Mouse (Mus musculus) erythroblast, embryonic 14.5 days (primary cell): ENCODE measurements around the gene Fbxo30.
"Not testable (repeated sequence)": the region's sequence is repeated elsewhere in the genome, so short reads cannot be mapped to it uniquely, and the experiment has no call there.

Experiments used
- GATA1 ChIP-seq: IDR thresholded peaks from 2 replicates; pipeline ENCODE4 v1.6.1; 2012; ENCODE audit warnings: low read length, inconsistent platforms, mixed read lengths
- TAL1 ChIP-seq: IDR thresholded peaks from 3 replicates; pipeline ENCODE4 v1.6.1; 2012; ENCODE audit warnings: low read length, inconsistent platforms, mixed read lengths

- not testable (repeated sequence) for TF ChIP-seq TAL1, GATA1
These were observed 18.8 kb upstream of the Fbxo30 start for GRCm38 (mm10) chr10:11262292-11262691.
